Mouse (Mus musculus): ENCODE data around the gene Lhfp.
"Not testable (repeated sequence)": the region's sequence is repeated elsewhere in the genome, so short reads cannot be mapped to it uniquely, and the experiment has no call there.

Lhfp gene

GRCm38 (mm10) chr3:53100210-53100609, 58.9 kb downstream of the Lhfp start:
- no peak for DNase-seq (ENCODE audit: low read depth)

- DNase-seq (ENCODE audit: low read depth) = no peak
Measured at GRCm38 (mm10) chr3:53100803-53101202, 59.5 kb downstream of the Lhfp start.

- no peak for DNase-seq (ENCODE audit: low read depth)
Measured at GRCm38 (mm10) chr3:53101711-53102110, 60.4 kb downstream of the Lhfp start.

- no peak for DNase-seq (ENCODE audit: low read depth)
Measured at GRCm38 (mm10) chr3:53102131-53102756, 60.9 kb downstream of the Lhfp start.

- DNase-seq (ENCODE audit: low read depth) = no peak
Measured at GRCm38 (mm10) chr3:53102757-53103153, 61.4 kb downstream of the Lhfp start.

- no peak for DNase-seq (ENCODE audit: low read depth)
Measured at GRCm38 (mm10) chr3:53108594-53109373, 67.5 kb downstream of the Lhfp start.

GRCm38 (mm10) chr3:53109879-53110278, 68.6 kb downstream of the Lhfp start:
- DNase-seq (ENCODE audit: low read depth) = no peak

GRCm38 (mm10) chr3:53112048-53112447, 70.7 kb downstream of the Lhfp start:
- no peak for DNase-seq (ENCODE audit: low read depth)

- not testable (repeated sequence) for DNase-seq (ENCODE audit: low read depth)
Measured at GRCm38 (mm10) chr3:53118755-53119154, 77.4 kb downstream of the Lhfp start.

- no peak for DNase-seq (ENCODE audit: low read depth)
Measured at GRCm38 (mm10) chr3:53119978-53120377, 78.7 kb downstream of the Lhfp start.

- no peak for DNase-seq (ENCODE audit: low read depth)
Measured at GRCm38 (mm10) chr3:53125495-53125894, 84.2 kb downstream of the Lhfp start.

- DNase-seq (ENCODE audit: low read depth) = no peak
Measured at GRCm38 (mm10) chr3:53138785-53139184, 97.5 kb downstream of the Lhfp start.

- no peak for DNase-seq (ENCODE audit: low read depth)
Measured at GRCm38 (mm10) chr3:53139205-53139604, 97.9 kb downstream of the Lhfp start.

GRCm38 (mm10) chr3:53139642-53140041, 98.3 kb downstream of the Lhfp start:
- no peak for DNase-seq (ENCODE audit: low read depth)

GRCm38 (mm10) chr3:53142528-53142927, 101.2 kb downstream of the Lhfp start:
- DNase-seq (ENCODE audit: low read depth) = no peak

GRCm38 (mm10) chr3:53145526-53145925, 104.2 kb downstream of the Lhfp start:
- no peak for DNase-seq (ENCODE audit: low read depth)

- no peak for DNase-seq (ENCODE audit: low read depth)
Measured at GRCm38 (mm10) chr3:53145946-53146345, 104.6 kb downstream of the Lhfp start.

- DNase-seq (ENCODE audit: low read depth) = no peak
Measured at GRCm38 (mm10) chr3:53147001-53147400, 105.7 kb downstream of the Lhfp start.

- DNase-seq (ENCODE audit: low read depth) = no peak
Measured at GRCm38 (mm10) chr3:53148751-53149150, 107.4 kb downstream of the Lhfp start.

- no peak for DNase-seq (ENCODE audit: low read depth)
Measured at GRCm38 (mm10) chr3:53149625-53150320, 108.4 kb downstream of the Lhfp start.

GRCm38 (mm10) chr3:53151081-53151480, 109.8 kb downstream of the Lhfp start:
- peak; percentile 58 for DNase-seq (ENCODE audit: low read depth)

- no peak for DNase-seq (ENCODE audit: low read depth)
Measured at GRCm38 (mm10) chr3:53151607-53152006, 110.3 kb downstream of the Lhfp start.

- no peak for DNase-seq (ENCODE audit: low read depth)
Measured at GRCm38 (mm10) chr3:53161963-53162362, 120.6 kb downstream of the Lhfp start.

Data from fibroblast of lung, adult 2 months (primary cell).